ENCODE assay signal across 8 mouse cellular contexts in the genomic region with DNA sequence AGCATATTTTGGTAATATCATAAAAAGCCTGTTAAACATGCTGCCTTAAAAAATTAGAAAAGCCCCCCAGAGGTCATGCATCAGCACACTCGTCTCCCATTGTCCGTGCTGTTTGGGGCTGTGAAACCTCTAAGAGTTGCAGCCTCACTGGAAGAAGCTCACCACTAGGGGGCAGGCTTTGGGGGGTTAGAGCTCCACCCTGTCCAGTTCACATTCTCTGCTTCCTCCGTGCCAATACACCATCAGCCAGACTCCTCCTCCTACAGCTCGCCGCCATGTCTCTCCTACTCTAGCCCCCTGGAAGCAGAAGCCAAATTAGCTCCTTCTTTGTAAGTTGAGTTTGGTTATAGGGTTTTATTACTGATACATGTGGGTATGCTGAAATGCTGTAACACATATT. TPM values are rescaled to one million over a fixed set of nuclear protein-coding genes. Genes with fewer than 3 reads are reported as not detected.
A peak's percentile ranks its signal among the peaks of the same experiment; 100 is the strongest.
DNase-seq lines count a peak whose midpoint lies in the region; ATAC-seq lines count a peak whose summit lies in the region.

No protein-coding gene starts in this region.

- peak; percentile 22 for DNase-seq in ovary, postnatal 14 days (ENCODE audit: low spot score)
- no peak for DNase-seq in ovary, postnatal 10 days (ENCODE audit: low spot score)
- peak; percentile 69 for DNase-seq in WW6 (ENCODE audit: low read depth, low spot score)
- peak; percentile 46 for DNase-seq in embryo, embryonic 10 days (ENCODE audit: low spot score)
- DNase-seq in induced T-regulatory cell, adult 2 months (ENCODE audit: low read depth) = peak; percentile 68
- DNase-seq in lung, postnatal 36 days = peak; percentile 76
- peak; percentile 27 to 35 for DNase-seq in spleen, postnatal 36 days (ENCODE audit: low spot score in 2 of 2)

- no peak for ATAC-seq in inflammation-experienced regulatory T-cells, adult 6 months

RNA-seq across cellular contexts. Expression of a gene that starts 14.3 kb away (rescaled TPM):
- polyA plus RNA-seq in inflammation-experienced regulatory T-cells, adult 6 months (2017; shearing (Covaris generic)) = 10 to 100 TPM; 27.2 to 40.3 (median 31.1) TPM

RNA-seq across cellular contexts. Expression of a gene that starts 28.5 kb away (rescaled TPM):
- not detected for polyA plus RNA-seq in inflammation-experienced regulatory T-cells, adult 6 months (2017; shearing (Covaris generic))

RNA-seq across cellular contexts. Expression of a gene that starts 54.5 kb away (rescaled TPM):
- polyA plus RNA-seq in inflammation-experienced regulatory T-cells, adult 6 months (2017; shearing (Covaris generic)) = not detected
